Mouse (Mus musculus): ENCODE measurements at regions not wholly inside any gene's neighbourhood (a gene's known extent, or its start where the extent isn't known, plus 50 kb on each side); places are given as distances from the start of the nearest gene placed in this dataset.

DNA sequence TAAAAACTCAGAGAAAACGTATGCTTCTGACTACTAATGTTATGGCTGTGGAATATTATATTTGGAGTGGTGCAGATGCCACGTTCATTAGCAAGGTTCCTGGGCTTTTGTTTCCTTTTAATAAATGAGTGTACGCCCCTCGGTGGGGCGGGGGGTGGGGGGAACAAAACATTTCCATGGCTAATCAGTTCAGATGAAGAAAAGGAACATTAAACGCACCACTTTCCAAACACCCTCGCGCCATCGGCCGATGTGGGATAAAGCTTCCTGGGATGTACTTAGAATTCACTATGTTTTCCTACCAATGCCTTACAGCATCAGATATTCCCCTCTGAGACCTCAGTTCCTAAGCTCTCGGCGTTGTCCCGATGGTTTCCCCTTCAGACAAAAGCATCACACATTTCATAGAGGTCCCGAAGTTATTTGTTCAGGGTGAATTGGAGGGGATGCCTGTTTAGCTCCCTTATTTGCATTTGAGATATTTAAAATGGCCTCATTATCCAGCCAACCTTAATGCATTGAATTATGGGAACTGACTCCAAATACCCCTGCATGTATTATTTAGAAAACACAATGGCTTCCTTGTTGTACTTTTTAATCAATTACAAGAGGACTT lies 155.5 kb upstream of the Pmfbp1 start:
- TF ChIP-seq CTCF (IDR thresholded peaks at IDR 0.05; ENCODE audit: borderline replicate concordance, insufficient read depth, low read length) (no peak), POLR2A (IDR thresholded peaks at IDR 0.05; ENCODE audit: low read depth, low read length) (no peak)
